Mouse (Mus musculus): ENCODE data around the gene Yjefn3.

- no peak for TF ChIP-seq CTCF (IDR thresholded peaks at IDR 0.05; ENCODE audit: low read depth)
- TF ChIP-seq EP300 (IDR thresholded peaks at IDR 0.05; ENCODE audit: low read depth): no peak
Observed at GRCm38 (mm10) chr8:69895772-69896451, 6.6 kb downstream of the Yjefn3 start.
